Mouse (Mus musculus) embryo, embryonic 9.5 days (tissue): Measurements from ENCODE around the gene 9230102O04Rik.
A peak's percentile ranks its signal among the peaks of the same experiment; 100 is the strongest.

Source experiments
- DNase-seq: peaks from one replicate; pipeline ENCODE4 v3.0.0-alpha.2; 2017; ENCODE audit errors: extremely low spot score

Gene 9230102O04Rik

DNA sequence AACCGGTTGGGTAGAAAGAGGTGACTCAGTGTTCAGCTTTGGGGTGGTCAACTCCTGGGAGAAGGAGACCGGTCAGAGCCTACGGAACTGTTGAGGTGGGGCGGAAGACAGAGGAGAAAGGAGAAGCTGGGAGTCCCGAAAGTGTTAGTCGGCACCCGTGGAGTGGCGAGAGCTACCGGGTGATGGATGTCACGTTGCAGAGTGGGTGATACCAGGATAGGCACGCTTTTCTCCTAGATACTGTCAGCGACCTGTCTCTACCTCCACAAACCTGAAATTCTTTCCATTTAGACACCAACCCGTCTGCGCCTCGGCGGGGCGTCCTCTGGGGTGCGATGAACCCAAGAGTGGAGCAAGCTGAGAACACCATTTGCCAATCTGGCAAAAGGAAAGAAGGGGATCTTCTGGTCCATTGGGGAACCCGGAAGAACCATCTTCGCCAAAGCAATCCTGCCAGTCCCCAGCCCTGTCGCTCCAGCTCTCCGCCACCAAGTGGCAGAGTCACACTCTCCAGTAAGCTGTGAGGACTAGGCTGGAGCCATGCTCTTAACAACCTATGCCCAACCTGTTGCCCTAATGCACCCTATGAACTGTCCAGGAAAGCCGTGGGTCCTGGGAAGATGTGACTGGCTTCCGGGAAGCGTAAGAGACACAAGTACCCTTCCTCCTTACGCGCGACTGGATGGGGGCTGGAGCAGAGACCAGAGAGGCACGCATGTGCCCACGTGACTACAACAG lies at the start of gene 9230102O04Rik:
Gene 9230102O04Rik (minus strand): TSS at position 628 of the 738 bp plus-strand sequence.
- DNase-seq: peak; percentile 68

DNA sequence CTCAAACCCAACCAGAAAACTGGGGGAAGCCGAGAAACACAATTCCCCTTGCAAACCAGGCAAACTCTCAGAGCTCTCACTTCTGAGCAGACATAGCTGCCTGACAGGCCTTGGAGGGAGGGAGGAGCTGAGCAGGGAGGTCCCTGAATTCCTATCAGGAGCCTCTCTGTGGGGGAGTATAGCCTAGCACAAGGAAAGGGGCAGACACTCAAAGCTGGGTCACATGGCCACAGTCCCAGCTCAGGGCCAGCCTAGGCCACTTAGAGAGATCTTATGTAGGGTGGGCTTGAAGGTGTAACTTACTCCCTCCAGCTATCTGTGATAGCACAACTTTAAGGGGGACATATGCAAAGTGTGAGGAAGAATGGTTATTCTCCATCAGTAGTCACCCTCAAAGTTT lies 46.6 kb upstream of the 9230102O04Rik start:
- DNase-seq: peak; percentile 32

DNA sequence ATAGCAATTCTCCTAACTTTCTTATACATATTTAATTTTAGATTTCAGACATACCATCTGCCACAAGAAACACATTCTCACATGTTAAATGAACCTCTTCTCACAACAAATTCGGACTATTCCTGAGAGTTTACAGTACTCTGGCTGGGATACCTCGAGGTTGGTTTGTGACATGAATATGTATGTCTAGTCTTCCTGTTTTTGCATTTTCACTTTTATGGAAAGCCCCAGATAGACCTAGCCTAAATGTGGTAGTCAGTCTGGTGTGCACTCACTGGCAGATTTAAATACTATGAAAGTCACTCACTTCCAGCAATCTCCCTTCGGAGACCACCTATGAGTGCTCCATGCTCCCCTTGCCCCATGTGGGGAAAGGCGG lies 37.6 kb upstream of the 9230102O04Rik start:
- DNase-seq: no peak

DNA sequence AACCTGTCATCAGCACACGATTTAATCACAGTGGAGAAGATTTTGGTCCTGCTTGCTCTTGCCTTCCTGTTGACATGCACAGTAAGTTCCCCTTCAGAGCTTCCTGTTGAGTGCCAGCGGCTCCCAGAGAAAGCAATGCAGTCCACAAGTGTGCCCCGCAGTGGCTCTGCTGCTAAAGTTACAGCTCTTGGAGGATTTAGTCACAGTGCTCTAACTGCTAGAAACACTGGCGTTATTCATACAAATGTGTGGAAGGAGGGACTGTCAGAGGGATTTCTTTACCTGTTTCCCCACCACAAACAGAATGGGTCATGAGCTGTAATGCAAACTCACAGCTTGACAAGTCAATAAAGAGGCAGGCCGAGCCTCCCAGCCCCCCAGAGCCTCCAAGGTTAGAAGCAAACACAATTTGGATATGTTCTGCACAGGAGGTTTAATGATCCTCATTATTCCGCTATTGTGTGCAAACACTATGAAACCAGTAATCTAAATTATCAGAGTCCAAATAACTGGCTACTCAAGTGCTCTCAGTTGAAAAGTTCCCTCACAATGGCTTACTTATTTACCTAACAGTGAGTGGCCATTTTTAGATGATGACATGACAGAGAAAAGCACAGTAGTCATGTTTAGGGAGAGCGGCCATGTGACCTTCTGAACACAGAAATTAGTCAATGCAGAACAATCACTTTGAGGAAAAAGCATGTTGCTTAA lies 37.0 kb upstream of the 9230102O04Rik start:
- DNase-seq: no peak

DNA sequence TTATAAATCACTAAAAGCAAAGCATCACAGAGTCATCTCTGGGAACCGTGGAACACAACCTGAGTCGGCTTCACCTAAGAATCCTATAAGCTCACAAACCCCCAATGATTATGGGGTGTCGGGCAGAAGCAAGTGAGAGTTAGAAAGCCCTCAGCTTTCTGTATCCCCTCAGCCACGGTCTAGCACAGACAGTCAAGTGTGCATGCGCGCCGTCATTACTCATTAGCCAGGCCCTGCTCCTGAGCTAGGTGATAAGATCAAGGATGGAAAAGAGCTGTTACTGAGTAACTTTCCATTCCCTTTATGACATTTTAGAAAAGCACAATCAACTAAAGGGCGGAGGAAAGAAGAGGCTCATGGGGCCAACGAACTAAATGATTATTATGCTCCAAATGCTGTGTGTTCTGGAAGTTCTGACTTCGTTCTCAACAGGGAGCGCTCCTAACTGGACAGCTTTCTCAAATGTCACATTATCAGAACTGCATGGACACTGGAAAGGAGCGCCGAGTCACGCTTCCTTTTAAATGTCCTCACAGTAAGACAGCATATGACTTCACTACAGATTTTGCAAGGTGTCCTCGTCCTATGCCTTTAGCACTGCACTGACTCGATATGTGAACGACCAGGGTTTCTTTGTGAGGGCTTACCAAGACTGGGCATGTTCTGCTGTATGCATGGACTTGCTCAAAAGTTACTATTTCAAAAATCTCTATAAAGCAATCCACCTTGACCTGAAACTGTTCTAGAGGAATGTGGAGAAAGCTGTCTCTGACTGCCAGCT lies 29.5 kb upstream of the 9230102O04Rik start:
- no peak for DNase-seq

DNA sequence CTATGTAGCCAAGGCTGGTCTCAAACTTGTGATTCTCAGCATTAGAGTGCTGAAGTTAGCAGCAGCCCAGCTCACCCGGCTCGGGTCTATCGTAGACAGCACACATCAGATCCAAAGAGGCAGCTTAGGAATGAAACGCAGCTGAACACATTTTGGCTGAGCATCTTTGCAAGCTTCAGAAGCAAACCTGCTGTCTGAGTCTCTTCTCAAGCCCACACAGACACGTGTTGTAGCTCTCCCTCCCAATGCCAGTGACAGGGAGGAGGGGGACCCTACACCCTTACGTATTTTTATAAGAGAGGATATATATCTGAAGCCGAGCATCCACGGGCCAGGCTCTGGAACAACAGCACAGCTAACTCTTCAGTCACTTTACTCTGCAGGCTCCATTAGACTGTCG lies 28.3 kb upstream of the 9230102O04Rik start:
- DNase-seq: no peak

DNA sequence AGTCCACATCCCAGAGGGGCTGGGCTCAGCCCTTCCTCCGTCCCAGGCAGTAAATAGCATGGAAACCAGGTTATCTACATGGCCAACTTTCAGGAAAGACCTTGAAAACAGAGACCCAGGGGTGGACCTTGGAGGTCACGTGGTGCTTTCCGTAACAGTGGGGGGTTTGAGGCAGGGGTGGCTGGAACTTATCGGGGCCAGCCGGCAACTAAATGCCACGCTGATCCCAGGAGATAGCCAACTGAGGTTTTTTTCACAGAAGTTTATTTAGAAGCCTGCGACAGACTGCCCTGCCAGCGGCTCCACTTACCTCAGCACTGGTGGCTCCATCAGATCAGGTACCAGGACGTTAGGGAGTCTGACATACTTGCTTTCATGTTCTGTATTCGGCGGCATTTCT lies 16.7 kb upstream of the 9230102O04Rik start:
- DNase-seq: peak; percentile 32

DNA sequence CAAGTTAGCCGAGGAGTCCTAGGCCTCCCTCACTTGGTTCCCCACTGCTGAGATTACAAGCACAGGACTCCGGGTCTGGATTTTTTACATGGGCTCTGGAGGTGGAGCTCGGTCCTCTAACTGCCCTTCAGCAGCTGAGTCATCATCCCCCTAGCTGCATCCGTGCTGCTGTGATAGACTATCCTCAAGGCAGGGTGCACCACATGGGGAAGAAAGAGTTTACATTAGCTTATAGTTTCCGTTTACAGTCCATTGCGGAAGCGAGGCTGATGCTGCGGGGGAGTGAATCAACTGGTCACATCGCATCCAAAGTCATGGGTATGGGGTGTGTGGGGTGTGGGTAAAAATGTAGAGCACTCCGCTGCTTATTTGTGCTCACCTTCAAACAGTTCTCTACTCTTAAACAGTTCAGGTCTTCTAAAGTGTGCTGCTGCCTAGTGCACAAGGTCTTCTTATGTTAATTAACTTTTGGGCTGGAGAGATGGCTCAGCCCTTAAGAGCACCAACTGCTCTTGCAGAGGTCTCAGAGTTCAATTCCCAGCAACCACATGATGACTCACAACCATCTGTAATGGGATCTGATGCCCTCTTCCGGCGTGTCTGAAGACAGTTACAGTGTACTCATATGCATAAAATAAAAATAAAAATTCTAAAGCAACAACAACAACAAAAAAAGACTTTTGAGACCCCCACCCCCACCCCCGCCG lies 14.7 kb upstream of the 9230102O04Rik start:
- no peak for DNase-seq

DNA sequence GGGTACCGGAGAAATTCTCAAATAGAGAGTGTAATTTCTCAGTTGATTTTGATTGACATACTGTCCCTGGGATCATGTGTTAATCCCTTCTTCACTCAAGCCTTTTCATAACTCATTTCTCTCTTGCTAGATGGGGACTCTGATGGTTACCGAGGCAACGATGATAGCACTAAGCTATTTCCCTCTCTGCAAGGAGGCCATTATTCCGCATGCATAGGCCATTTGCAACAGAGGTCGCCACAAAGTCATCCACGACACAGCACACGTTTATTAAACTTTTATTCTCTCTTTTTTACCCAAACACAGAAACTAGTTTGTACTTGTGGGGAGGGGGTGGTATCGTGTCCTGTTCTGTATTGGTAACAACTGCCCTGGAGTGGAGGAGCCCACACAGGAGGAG lies 8.5 kb upstream of the 9230102O04Rik start:
- peak; percentile 34 for DNase-seq

DNA sequence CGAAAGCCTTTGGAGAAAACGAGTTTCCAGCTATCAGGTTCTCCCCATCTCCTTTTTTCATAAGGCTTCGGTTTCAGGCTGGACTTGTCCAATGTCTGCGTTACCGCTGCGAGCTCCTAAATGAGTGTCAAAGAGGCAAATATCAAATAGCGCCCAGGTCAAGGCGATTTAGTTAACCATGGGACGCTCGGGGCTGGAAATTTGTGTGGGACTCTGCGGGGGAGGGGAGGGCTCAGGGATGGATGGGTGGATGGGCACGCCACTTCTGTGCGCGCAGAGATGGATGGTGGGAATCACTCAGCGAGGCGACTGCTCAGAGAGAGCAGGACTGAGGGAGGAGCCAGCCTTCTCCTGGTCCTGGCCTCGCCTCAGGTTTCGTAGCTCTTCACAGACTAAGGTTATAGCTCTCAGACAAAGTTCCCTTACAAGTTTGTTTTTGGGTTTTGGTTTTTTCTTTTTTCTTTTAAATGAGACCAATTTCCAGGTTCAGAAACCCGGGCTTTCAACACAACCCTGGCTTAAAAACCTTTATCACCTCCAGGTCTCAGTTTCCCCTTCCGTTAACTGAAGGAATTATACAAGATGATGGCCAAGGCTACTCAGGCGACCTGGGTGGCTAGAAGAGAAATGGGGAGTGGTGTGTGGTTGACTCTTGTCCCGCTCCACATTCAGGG lies 6.9 kb upstream of the 9230102O04Rik start:
- DNase-seq: peak; percentile 54

DNA sequence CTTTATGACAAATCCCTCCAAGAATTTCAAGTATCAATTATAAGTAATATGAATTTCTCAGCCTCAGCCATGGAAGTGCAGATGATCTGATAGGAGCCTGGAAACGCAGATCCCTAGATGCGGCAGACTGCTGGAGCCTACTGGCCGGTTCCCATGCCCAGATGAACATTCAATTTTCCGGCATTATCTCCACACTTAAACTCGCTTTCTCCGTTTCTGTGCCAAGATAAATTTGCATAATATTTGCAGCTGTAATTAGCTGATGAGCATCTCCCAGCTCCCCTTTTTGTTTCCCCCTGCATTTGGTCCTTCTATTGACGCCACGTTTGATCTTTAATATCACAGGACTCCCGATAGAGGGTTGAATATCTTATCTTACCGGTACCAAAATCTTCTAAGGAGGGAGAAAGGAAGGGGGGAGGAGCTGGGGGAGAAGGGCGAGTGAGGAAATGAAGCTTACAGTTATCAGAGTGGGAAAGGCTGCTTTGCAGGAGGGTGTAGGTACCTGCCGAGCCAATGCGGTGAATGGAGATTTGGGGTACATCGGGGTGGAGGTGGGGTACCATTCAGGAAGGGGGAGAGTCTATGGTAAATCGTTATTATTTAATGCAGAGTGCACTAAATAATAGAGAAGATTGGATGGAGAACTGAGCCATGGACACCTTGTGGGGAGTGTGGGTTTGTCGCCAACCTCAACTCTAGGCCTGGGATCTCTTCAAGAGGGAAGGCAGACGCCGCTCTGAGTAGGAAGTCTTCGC lies 5.7 kb upstream of the 9230102O04Rik start:
- DNase-seq: peak; percentile 27

DNA sequence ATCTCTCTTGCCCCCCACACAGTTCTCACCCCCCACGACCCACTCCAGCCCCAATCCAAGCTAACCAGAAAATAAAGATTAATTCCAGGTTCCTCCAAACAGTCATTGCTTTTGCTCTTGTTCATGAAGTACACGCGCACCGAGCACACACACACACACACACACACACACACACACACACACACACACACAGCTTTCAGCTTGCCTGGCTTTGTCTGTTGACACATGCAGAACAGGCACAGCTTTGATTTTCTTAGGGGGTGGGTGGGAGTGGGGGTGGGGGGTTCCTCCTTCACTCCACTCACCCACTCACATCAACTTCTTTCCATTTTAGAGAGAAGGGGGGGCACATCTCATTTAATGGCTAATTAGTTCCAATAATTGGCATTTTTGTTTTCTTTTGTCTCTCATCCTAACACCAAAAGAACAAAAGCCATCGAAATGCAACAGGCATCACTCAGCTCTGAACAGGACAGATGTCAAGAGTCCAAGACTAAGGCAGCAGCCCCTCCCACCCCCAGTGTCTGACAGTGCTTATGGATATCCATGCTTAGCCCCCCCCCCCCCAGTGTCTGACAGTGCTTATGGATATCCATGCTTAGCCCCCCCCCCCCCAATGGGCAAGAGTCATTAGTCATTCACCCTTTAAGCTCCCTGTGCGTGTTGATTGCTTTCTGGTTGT lies 4.1 kb upstream of the 9230102O04Rik start:
- DNase-seq: peak; percentile 47

DNA sequence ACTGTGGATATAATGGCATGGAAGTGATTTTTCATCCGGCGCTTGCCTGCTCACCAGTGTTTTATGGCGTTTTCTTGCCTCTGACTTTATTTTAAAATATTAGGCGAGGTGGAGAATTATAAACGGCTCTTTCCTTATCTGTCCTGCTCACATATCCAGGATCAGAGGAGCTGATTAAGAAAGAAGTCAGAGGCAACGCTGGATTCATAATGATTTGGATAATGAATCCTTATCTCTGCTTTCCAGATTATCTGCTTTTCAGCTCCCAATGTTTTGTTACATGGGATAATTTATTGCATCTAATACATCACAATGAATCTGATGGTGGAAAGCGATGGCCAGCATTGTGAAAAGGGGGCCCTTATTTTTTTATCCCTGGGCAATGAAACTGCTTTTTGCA lies 3.2 kb upstream of the 9230102O04Rik start:
- no peak for DNase-seq

DNA sequence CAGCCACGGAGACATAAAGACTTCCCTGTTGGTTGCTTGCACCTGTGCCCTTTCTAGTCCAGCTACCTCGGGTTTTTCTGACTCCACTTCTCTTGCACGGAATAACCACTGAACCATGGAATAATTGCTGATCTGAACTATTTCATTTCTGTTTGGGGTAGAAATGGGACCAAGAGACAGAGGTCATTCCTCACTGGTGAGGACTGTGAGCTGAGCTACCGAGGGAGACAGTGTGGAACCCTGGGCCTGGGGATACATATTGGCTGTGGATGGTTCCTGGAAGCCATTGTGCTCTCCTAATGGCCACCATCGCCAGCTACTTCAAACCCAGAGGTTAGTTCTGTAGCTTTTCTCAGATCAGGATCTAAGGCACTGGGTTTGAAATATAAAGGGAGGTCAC lies 1.6 kb upstream of the 9230102O04Rik start:
- peak; percentile 10 for DNase-seq

DNA sequence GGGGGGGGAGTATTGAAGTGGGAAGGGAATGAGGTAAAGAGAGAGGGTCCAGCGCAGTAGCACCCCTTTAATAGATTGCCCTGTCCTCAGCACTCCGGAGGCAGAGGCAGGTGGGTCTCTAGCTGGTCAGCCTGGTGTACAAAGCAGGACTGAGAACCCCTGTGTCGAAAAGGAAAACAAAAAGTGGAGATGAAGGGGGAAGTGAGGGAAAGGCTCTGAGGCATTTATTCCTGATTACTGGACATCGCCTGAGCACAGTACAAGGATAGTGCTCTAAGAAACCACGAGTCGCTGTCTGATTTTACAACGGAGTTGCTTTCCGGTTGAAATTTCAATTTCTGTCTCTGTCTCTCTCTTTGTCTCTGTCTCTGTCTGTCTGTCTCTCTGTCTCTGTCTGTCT lies 911 bp upstream of the 9230102O04Rik start:
- DNase-seq: peak; percentile 17

DNA sequence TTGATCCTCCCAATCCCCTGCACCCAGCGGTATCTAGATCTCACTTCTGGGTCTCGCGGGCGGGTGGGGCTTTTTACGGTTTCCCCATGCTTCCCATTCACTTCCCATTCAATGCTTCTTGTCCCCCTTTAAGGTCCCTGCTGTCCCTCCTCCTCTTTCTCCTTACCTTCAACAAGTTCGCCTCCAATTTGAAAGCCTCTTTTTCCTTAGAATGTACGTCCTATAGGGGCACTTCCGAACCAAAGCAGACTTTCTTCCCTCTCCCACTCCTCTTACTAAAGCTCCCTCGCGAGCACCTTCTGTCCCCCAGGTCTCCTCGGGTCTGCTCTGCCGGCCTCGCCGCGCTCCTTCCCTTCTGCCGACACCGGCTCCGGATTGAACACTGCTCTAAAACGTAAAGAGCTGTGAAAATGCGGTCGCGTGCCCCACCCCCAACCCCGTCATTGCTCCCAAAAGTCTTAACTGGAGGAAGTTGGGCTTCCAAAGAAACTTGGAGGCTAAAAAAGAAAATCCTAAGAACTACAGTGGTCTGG lies 377 bp upstream of the 9230102O04Rik start, which contains the start of gene Gata3:
Gene Gata3 (minus strand): TSS at position 384 of the 533 bp plus-strand sequence.
- DNase-seq: peak; percentile 32

DNA sequence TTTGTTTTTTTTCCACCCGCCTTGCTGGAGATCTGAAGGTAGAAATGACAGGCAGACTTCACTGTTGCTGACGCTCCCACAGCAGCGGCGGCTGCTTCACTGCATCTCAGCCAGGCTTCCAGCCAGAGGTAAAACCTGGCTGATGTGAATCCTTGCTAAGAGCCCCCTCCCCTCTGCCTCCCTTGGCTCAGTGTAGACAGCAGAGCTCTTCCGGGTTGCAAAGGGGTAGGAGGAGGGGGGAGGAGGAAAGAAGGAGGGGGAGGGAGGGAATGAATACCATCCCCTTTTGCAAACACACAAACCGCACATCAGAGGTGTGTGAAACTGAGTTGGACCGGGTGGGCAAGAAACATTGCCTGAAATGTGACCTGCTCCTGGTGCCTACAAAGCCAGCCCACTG lies 1.7 kb downstream of the 9230102O04Rik start:
- peak; percentile 25 for DNase-seq

DNA sequence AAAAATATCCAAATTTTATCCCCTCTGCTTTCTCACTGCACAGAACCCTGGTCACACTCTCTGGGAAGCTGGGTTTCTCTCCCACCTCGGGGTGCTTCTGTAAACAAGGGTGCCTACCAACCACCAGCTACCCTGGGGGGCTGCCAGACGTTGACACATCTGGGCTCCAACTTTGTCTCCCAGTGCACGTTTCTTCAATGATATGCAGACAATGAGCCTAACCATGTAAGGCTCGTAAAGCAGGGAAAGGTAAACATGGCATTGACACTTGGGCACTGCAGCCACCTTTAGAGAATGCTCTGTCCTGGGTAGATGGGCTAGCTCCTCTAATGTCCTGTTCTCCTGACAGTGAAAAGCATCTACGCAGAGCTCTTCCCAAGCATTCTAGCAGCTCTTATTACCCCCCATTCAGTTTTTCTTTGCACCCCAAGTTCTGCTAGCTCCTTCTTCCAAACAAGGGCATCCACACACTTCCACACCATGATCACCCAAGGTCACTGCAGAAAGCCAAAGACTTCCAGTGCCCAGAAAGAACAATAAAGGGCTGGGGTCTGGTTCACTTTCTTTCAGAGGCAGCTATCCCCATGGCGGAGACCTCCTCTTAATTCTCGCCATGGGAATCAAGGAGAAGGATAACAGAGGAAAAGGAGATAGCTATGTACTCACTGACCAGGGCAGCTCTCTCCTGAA lies 2.3 kb downstream of the 9230102O04Rik start:
- DNase-seq: no peak

DNA sequence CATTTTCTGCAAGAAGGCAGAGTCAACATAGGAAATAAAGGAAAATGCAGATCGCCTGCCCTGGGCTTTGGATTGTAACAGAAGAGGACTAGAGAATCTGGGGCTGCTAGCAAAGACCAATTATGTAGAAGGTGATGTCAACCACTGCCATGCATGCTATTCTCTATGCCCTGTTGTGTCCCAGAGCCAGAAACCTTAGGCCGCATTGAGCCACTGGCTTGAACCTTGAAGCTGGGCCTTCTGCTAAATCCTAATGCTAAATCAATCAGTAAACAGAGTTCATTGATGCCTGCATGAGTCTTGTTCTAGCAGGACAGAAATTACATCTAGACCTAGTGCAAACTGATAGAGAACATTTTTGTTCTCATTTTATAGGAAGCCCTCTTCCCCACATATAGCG lies 3.3 kb downstream of the 9230102O04Rik start:
- no peak for DNase-seq
